Mouse (Mus musculus): Measurements from ENCODE around the gene Tnik. TPM values are rescaled to one million over a fixed set of nuclear protein-coding genes. Genes with fewer than 3 reads are reported as not detected.
A peak's percentile ranks its signal among the peaks of the same experiment; 100 is the strongest.

The Tnik gene
- polyA plus RNA-seq, 1 experiment from 2014 or later, result 1.6 TPM

DNA sequence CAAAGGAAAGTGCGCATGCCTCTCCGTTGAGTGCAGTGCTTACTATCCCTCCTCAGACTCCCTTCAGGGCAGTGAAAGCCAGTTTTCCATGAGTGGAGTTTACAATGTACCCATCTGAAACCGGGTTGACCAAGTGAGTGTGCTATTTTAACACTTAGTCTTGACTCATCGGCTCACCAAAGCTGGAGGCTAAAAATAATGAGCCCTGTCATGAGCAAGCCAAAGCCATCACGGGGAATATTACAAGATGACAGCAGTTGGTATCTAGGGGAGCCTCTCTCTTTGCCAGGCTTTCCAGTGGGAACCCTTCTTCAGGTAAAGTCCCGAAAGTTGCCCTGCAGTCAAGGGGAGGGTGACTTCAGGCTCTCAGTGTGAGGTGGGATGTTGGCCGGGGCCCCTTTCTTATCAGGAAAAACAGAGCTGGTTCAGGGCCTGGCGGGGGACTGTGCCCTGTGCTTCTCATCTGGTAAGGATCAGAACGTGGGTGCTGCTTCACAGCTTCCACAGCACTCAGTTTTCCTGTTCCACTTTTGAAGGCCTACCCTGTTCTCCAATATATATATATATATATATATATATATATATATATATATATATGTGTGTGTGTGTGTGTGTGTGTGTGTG, 136.7 kb downstream of the Tnik start:
- ATAC-seq (ENCODE audit: low read depth), result peak; percentile 83
- Histone ChIP-seq H3K4me3 (ENCODE audit: low read depth, low read length) (no peak overlapping the region), H3K9ac (ENCODE audit: low read depth, low read length) (no peak overlapping the region), H3K9me3 (replicated peaks; ENCODE audit: control insufficient read depth, low read length) (no peaks in the 10 kb centered on the region), H3K27ac (ENCODE audit: low read length) (no peak overlapping the region), H3K27me3 (ENCODE audit: control insufficient read depth, insufficient read depth, low read depth, low read length) (no peaks in the 10 kb centered on the region), H3K4me2 (ENCODE audit: low read depth, low read length) (no peak overlapping the region), H3K4me1 (ENCODE audit: control insufficient read depth, low read depth, low read length) (peaks cover 6% of the 10 kb centered on the region; the same call in 1 of the 2 replicates), H3K36me3 (ENCODE audit: control insufficient read depth, insufficient read depth) (no peaks in the 10 kb centered on the region)
- 37% methylated on average over 9 of the region's 9 CpGs for WGBS (ENCODE audit: insufficient replicate concordance)

DNA sequence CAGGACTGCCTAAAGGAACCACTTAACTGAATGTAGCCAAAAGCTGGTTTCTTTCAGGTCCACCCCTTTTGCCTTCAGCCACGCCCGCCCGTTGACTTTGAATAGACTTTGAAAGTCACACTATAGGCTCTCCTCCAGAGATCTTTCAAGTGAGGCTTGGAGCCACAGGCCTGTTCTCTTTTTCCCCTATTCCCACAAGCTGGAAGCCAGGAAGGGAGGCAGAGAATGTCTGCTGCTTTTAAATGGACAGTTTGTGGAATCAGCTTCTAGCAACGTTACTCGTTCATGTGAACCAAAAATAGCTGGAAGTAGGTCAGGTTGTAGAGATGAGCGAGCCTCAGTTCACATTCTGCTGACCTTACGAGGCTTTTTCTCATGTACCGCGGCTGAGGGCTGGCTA, 138.3 kb downstream of the Tnik start:
- H3K27me3 ChIP-seq (ENCODE audit: control insufficient read depth, insufficient read depth, low read depth, low read length), result no peaks in the 10 kb centered on the region
- 65% methylated on average over 9 of the region's 9 CpGs for whole genome bisulfite sequencing (ENCODE audit: insufficient replicate concordance)
- H3K4me2 ChIP-seq (ENCODE audit: low read depth, low read length), result no peak overlapping the region
- H3K9me3 ChIP-seq (replicated peaks; ENCODE audit: control insufficient read depth, low read length), result no peaks in the 10 kb centered on the region
- ATAC-seq (ENCODE audit: low read depth), result no peak
- H3K27ac ChIP-seq (ENCODE audit: low read length), result no peak overlapping the region
- no peak overlapping the region for H3K4me3 ChIP-seq (ENCODE audit: low read depth, low read length)
- H3K36me3 ChIP-seq (ENCODE audit: control insufficient read depth, insufficient read depth), result no peaks in the 10 kb centered on the region
- peaks cover 6% of the 10 kb centered on the region; the same call in 1 of the 2 replicates for H3K4me1 ChIP-seq (ENCODE audit: control insufficient read depth, low read depth, low read length)
- H3K9ac ChIP-seq (ENCODE audit: low read depth, low read length), result no peak overlapping the region

- H3K27me3 ChIP-seq (ENCODE audit: control insufficient read depth, insufficient read depth, low read depth, low read length), result no peaks in the 10 kb centered on the region
- no peak overlapping the region for H3K27ac ChIP-seq (ENCODE audit: low read length)
- ATAC-seq (ENCODE audit: low read depth), result no peak
- no peak overlapping the region for H3K9ac ChIP-seq (ENCODE audit: low read depth, low read length)
- H3K4me3 ChIP-seq (ENCODE audit: low read depth, low read length), result no peak overlapping the region
- no peaks in the 10 kb centered on the region for H3K9me3 ChIP-seq (replicated peaks; ENCODE audit: control insufficient read depth, low read length)
- H3K4me2 ChIP-seq (ENCODE audit: low read depth, low read length), result no peak overlapping the region
- no peaks in the 10 kb centered on the region for H3K36me3 ChIP-seq (ENCODE audit: control insufficient read depth, insufficient read depth)
- WGBS (ENCODE audit: insufficient replicate concordance), result 60% methylated on average over 6 of the region's 6 CpGs
- H3K4me1 ChIP-seq (ENCODE audit: control insufficient read depth, low read depth, low read length), result peaks cover 6% of the 10 kb centered on the region; the same call in 1 of the 2 replicates
Measured at GRCm38 (mm10) chr3:28402221-28402620, 139.2 kb downstream of the Tnik start.

- WGBS (ENCODE audit: insufficient replicate concordance), result 59% methylated on average over 2 of the region's 2 CpGs
- peaks cover 3% of the 10 kb centered on the region; the same call in 1 of the 2 replicates for H3K4me1 ChIP-seq (ENCODE audit: control insufficient read depth, low read depth, low read length)
- H3K36me3 ChIP-seq (ENCODE audit: control insufficient read depth, insufficient read depth), result no peaks in the 10 kb centered on the region
- H3K4me2 ChIP-seq (ENCODE audit: low read depth, low read length), result no peak overlapping the region
- no peaks in the 10 kb centered on the region for H3K27me3 ChIP-seq (ENCODE audit: control insufficient read depth, insufficient read depth, low read depth, low read length)
- ATAC-seq (ENCODE audit: low read depth), result no peak
- H3K9me3 ChIP-seq (replicated peaks; ENCODE audit: control insufficient read depth, low read length), result no peaks in the 10 kb centered on the region
- no peak overlapping the region for H3K4me3 ChIP-seq (ENCODE audit: low read depth, low read length)
- no peak overlapping the region for H3K27ac ChIP-seq (ENCODE audit: low read length)
- no peak overlapping the region for H3K9ac ChIP-seq (ENCODE audit: low read depth, low read length)
Measured at GRCm38 (mm10) chr3:28405391-28405790, 142.4 kb downstream of the Tnik start.

DNA sequence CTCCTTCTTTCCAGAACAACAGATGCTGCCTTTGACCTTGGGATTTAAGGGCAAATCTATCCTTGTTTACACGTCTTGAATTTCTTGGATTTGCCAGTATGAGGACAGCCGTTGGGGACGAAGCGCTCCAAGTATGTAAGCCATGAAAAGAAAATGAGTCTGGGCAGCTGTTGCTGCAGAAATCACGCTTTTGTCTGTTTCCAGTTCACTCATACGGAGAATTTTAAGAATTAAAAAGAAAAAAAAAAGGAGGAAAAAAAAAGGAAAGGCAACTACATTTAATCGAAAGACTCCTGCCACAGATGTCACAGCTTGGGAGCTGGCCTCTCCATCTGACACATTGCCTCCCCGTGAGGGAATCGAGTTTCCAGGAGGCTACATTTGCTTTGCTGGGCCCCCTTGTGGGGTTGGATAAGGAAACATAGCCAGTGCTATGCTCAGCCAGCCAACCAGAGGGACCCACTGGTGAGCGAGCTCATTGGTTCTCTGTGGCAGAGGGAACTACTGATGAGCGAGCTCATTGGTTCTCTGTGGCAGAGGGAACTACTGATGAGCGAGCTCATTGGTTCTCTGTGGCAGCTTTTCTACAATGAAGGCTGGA, 145.9 kb downstream of the Tnik start:
- no peak overlapping the region for H3K4me2 ChIP-seq (ENCODE audit: low read depth, low read length)
- WGBS (ENCODE audit: insufficient replicate concordance), result 53% methylated on average over 12 of the region's 12 CpGs
- H3K27ac ChIP-seq (ENCODE audit: low read length), result no peak overlapping the region
- no peaks in the 10 kb centered on the region for H3K36me3 ChIP-seq (ENCODE audit: control insufficient read depth, insufficient read depth)
- H3K4me1 ChIP-seq (ENCODE audit: control insufficient read depth, low read depth, low read length), result no peaks in the 10 kb centered on the region
- ATAC-seq (ENCODE audit: low read depth), result peak; percentile 72
- no peaks in the 10 kb centered on the region for H3K9me3 ChIP-seq (replicated peaks; ENCODE audit: control insufficient read depth, low read length)
- no peak overlapping the region for H3K4me3 ChIP-seq (ENCODE audit: low read depth, low read length)
- no peaks in the 10 kb centered on the region for H3K27me3 ChIP-seq (ENCODE audit: control insufficient read depth, insufficient read depth, low read depth, low read length)
- H3K9ac ChIP-seq (ENCODE audit: low read depth, low read length), result no peak overlapping the region

GRCm38 (mm10) chr3:28410269-28410668, 147.3 kb downstream of the Tnik start:
- ATAC-seq (ENCODE audit: low read depth), result no peak
- Histone ChIP-seq H3K4me3 (ENCODE audit: low read depth, low read length) (no peak overlapping the region), H3K27ac (ENCODE audit: low read length) (no peak overlapping the region), H3K9me3 (replicated peaks; ENCODE audit: control insufficient read depth, low read length) (no peaks in the 10 kb centered on the region), H3K27me3 (ENCODE audit: control insufficient read depth, insufficient read depth, low read depth, low read length) (no peaks in the 10 kb centered on the region), H3K4me2 (ENCODE audit: low read depth, low read length) (no peak overlapping the region), H3K9ac (ENCODE audit: low read depth, low read length) (no peak overlapping the region), H3K4me1 (ENCODE audit: control insufficient read depth, low read depth, low read length) (no peaks in the 10 kb centered on the region), H3K36me3 (ENCODE audit: control insufficient read depth, insufficient read depth) (no peaks in the 10 kb centered on the region)
- WGBS (ENCODE audit: insufficient replicate concordance), result 59% methylated on average over 3 of the region's 3 CpGs

DNA sequence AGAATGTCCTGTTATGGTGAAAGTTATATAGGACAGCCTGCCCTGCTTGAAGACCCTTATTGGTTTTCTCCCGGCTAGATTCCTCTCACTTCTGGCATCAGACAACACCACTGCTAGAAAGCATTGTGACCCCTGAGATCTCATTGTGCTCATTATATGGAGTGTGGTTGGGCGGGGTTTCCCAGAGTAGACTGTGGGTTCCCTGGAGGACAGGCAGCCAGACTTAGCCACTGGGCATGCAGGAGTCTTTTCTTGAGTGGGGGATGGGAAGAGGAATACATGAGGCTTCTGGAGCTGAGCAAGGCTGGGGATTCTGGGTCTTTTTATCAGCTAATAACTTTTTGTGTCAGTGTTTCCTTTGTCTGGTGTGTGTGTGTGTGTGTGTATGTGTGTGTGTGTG, 153.0 kb downstream of the Tnik start:
- no peak for ATAC-seq (ENCODE audit: low read depth)
- Histone ChIP-seq H3K36me3 (ENCODE audit: control insufficient read depth, insufficient read depth) (no peaks in the 10 kb centered on the region), H3K4me2 (ENCODE audit: low read depth, low read length) (no peak overlapping the region), H3K4me3 (ENCODE audit: low read depth, low read length) (no peak overlapping the region), H3K9ac (ENCODE audit: low read depth, low read length) (no peak overlapping the region), H3K4me1 (ENCODE audit: control insufficient read depth, low read depth, low read length) (no peaks in the 10 kb centered on the region), H3K9me3 (replicated peaks; ENCODE audit: control insufficient read depth, low read length) (no peaks in the 10 kb centered on the region), H3K27me3 (ENCODE audit: control insufficient read depth, insufficient read depth, low read depth, low read length) (no peaks in the 10 kb centered on the region), H3K27ac (ENCODE audit: low read length) (no peak overlapping the region)
- WGBS (ENCODE audit: insufficient replicate concordance), result 51% methylated on average over 2 of the region's 2 CpGs

GRCm38 (mm10) chr3:28417091-28417715, 154.2 kb downstream of the Tnik start:
- WGBS (ENCODE audit: insufficient replicate concordance), result 64% methylated on average over 5 of the region's 5 CpGs
- no peaks in the 10 kb centered on the region for H3K9me3 ChIP-seq (replicated peaks; ENCODE audit: control insufficient read depth, low read length)
- no peak overlapping the region for H3K4me2 ChIP-seq (ENCODE audit: low read depth, low read length)
- no peak overlapping the region for H3K9ac ChIP-seq (ENCODE audit: low read depth, low read length)
- no peak for ATAC-seq (ENCODE audit: low read depth)
- no peaks in the 10 kb centered on the region for H3K27me3 ChIP-seq (ENCODE audit: control insufficient read depth, insufficient read depth, low read depth, low read length)
- no peak overlapping the region for H3K4me3 ChIP-seq (ENCODE audit: low read depth, low read length)
- no peaks in the 10 kb centered on the region for H3K4me1 ChIP-seq (ENCODE audit: control insufficient read depth, low read depth, low read length)
- H3K36me3 ChIP-seq (ENCODE audit: control insufficient read depth, insufficient read depth), result no peaks in the 10 kb centered on the region
- H3K27ac ChIP-seq (ENCODE audit: low read length), result no peak overlapping the region

DNA sequence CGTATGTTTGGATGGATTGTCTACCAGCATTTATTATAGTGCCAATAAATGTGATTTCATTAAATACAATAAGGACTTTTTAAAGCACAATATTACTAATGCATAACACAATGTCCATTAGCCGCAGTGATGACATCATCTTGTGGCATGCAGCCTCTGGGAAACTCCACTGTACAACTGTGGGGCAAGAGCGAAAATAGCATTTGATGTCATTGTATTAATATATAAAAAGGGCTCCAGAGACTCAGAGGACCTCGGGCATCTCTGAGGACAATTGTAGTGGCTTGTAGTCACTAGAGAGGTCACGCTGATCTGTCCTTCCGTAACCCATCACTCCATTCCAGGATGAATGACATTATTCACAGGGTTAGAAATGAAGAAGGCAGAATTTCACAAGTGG, 157.2 kb downstream of the Tnik start:
- no peak overlapping the region for H3K4me3 ChIP-seq (ENCODE audit: low read depth, low read length)
- H3K27me3 ChIP-seq (ENCODE audit: control insufficient read depth, insufficient read depth, low read depth, low read length), result no peaks in the 10 kb centered on the region
- H3K4me2 ChIP-seq (ENCODE audit: low read depth, low read length), result no peak overlapping the region
- ATAC-seq (ENCODE audit: low read depth), result no peak
- no peak overlapping the region for H3K9ac ChIP-seq (ENCODE audit: low read depth, low read length)
- H3K36me3 ChIP-seq (ENCODE audit: control insufficient read depth, insufficient read depth), result no peaks in the 10 kb centered on the region
- 69% methylated on average over 6 of the region's 6 CpGs for whole genome bisulfite sequencing (ENCODE audit: insufficient replicate concordance)
- H3K4me1 ChIP-seq (ENCODE audit: control insufficient read depth, low read depth, low read length), result no peaks in the 10 kb centered on the region
- no peaks in the 10 kb centered on the region for H3K9me3 ChIP-seq (replicated peaks; ENCODE audit: control insufficient read depth, low read length)
- no peak overlapping the region for H3K27ac ChIP-seq (ENCODE audit: low read length)

All from liver, embryonic 16.5 days (tissue).